Mouse (Mus musculus) Patski (cell line): ENCODE measurements around the gene Arhgdib. TPM values are rescaled to one million over a fixed set of nuclear protein-coding genes. Genes with fewer than 3 reads are reported as not detected.
"Not testable (repeated sequence)": the region's sequence is repeated elsewhere in the genome, so short reads cannot be mapped to it uniquely, and the experiment has no call there.

Experiments
- ATAC-seq: fragments of 100-300 bp; one replicate; pipeline ENCODE4 v1.8.0; 2021
- CTCF ChIA-PET: fragments of 350-600 bp; sonication (Branson Sonifier 250); formaldehyde crosslinking; loops from one replicate; lab custom pipeline; 2022; ENCODE audit warnings: inconsistent platforms; lab: Charles Lee
- POLR2A ChIA-PET: fragments of 350-600 bp; sonication (Branson Sonifier 250); formaldehyde crosslinking; loops from one replicate; lab custom pipeline; 2022; ENCODE audit warnings: antibody characterized with exemption, inconsistent platforms; lab: Charles Lee
- DNase-seq: peaks from one replicate; pipeline ENCODE4 v3.0.0-alpha.2; 2011; ENCODE audit warnings: low read depth, low spot score
- H3K27me3 ChIP-seq: fragments of 371-371 bp; one replicate; pipeline ENCODE4 v1.5.1; 2021
- CTCF ChIP-seq: fragments of 100-300 bp; IDR thresholded peaks from one replicate; pipeline ENCODE4 v1.5.1; 2021
- in situ Hi-C: fragments of 300-500 bp; cut with MboI; formaldehyde crosslinking; loops from 3 replicates; pipeline ENCODE4 v1.11.1; 2018; ENCODE audit warnings: low pct_unique_long_range_greater_than_20kb, mixed read lengths
- polyA plus RNA-seq: library from polyadenylated mRNA; unstranded; gene quantifications from one replicate; pipeline ENCODE4 v1.2.3, GENCODE M21; 2021

Arhgdib gene
- polyA plus RNA-seq, 1 experiment from 2014 or later = 11.6 TPM

DNA sequence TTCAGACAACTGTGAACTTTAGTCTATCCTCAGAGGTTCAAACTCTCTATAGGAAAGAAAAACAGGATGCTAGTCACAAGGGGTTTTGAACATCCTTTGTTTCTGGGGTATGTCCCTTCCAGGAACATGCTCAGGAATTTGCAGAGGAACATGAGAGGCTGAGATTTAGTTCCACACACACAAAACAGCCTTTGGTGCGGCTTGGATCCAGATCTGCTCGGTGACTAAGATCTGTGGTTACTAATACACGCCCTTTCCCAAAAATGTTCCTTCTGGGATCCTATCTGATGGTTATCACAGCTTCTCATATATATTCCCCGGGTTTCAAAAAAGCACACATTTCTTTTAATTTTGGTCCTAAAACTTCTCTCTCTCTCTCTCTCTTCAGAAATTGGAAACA, 43.9 kb downstream of the Arhgdib start:
- CTCF ChIA-PET = interaction anchor here (1.7 kb wide), 1 partner anchor 8 kb away, joined by 3 read pairs; no protein-coding TSS in a partner anchor
- ATAC-seq = no peak
- H3K27me3 ChIP-seq = no peaks in the 10 kb centered on the region
- DNase-seq = no peak
- in situ Hi-C loops = no loop called here
- no peak for TF ChIP-seq CTCF
- POLR2A ChIA-PET = no interaction called here

GRCm38 (mm10) chr6:136894532-136895339, 47.0 kb downstream of the Arhgdib start:
- DNase-seq (no peak), ATAC-seq (no peak)
- CTCF ChIA-PET = no interaction called here
- in situ Hi-C loops = no loop called here
- H3K27me3 ChIP-seq = no peaks in the 10 kb centered on the region
- POLR2A ChIA-PET = no interaction called here
- no peak for TF ChIP-seq CTCF

DNA sequence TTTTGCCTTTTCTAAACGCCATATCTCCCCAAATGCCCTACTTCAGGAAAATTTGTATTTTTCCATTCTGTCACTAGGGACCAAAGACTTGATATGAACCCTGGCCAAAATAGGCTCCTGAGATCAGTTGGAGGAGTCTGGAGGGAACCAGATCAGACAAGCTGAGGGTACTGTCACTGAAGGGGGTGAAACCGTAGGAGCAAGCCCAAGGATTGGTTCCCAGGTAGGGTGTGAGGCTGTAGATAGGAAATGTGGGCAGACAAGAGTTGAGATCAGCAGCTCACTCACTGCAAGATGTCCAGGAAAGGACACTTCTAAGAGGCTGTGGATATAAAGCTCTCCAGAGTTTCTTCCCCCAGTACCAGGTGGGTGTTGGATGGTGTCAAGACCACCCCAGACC, 49.7 kb downstream of the Arhgdib start:
- H3K27me3 ChIP-seq = no peaks in the 10 kb centered on the region
- no peak for TF ChIP-seq CTCF
- in situ Hi-C loops = no loop called here
- ChIA-PET POLR2A (interaction anchor here (0.7 kb wide), 1 partner anchor 546 kb away, joined by 3 read pairs; no protein-coding TSS in a partner anchor), CTCF (no interaction called here)
- ATAC-seq = no peak
- no peak for DNase-seq

GRCm38 (mm10) chr6:136889554-136889953, 52.1 kb downstream of the Arhgdib start:
- H3K27me3 ChIP-seq = no peaks in the 10 kb centered on the region
- DNase-seq = no peak
- ChIA-PET POLR2A (no interaction called here), CTCF (interaction anchor here (1.5 kb wide), 1 partner anchor 9 kb away, joined by 3 read pairs; no protein-coding TSS in a partner anchor)
- no peak for ATAC-seq
- no peak for TF ChIP-seq CTCF
- in situ Hi-C loops = no loop called here

GRCm38 (mm10) chr6:136889067-136889466, 52.6 kb downstream of the Arhgdib start:
- TF ChIP-seq CTCF = no peak
- H3K27me3 ChIP-seq = no peaks in the 10 kb centered on the region
- CTCF ChIA-PET = no interaction called here
- ATAC-seq = no peak
- no peak for DNase-seq
- in situ Hi-C loops = no loop called here
- POLR2A ChIA-PET = no interaction called here

- H3K27me3 ChIP-seq = no peaks in the 10 kb centered on the region
- ATAC-seq (no peak), DNase-seq (no peak)
- CTCF ChIA-PET = interaction anchor here (0.7 kb wide), 1 partner anchor 56 kb away, joined by 3 read pairs; no protein-coding TSS in a partner anchor
- POLR2A ChIA-PET = no interaction called here
- in situ Hi-C loops = no loop called here
- no peak for TF ChIP-seq CTCF
Measured at GRCm38 (mm10) chr6:136887854-136888253, 53.8 kb downstream of the Arhgdib start.

DNA sequence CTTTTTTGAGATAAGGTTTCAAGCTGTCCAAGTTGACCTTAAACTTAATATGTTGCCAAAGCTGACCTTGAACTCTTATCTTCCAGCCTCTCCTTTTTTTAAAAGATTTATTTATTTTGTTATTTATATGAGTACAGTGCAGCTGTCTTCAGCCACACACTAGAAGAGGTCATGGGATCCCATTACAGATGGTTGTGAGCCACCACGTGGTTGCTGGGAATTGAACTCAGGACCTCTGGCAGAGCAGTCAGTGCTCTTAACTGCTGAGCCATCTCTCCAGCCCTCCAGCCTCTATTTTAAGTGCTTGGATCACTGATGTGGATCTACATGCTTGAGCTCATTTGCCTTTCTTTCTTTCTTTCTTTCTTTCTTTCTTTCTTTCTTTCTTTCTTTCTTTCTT, 56.9 kb downstream of the Arhgdib start:
- DNase-seq, in situ Hi-C loops, H3K27me3 ChIP-seq, POLR2A ChIA-PET, ATAC-seq: not testable (repeated sequence)
- CTCF ChIA-PET = interaction anchor here (1.2 to 1.5 kb wide), 2 partner anchors 35 to 96 kb away, joined by 4 read pairs; no protein-coding TSS in a partner anchor

DNA sequence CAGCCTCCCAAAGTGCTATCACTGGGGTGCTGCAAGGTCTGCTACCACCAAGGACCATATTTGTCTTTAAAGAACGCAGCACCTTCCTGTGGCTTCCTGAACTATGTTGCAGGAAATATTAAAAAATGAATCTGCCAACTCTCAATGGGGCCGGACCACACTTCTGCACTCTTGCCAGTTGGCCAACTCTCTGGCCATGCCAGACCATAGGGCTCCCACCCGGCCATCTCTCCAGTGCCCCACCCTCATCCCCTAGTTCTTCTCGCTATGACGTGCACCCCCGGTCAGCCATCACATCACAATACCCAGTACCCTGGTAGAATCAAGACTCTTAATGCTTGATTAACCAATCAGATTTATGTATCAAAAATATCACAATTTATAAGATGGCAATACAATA, 57.7 kb downstream of the Arhgdib start:
- POLR2A ChIA-PET = no interaction called here
- no peak for DNase-seq
- TF ChIP-seq CTCF = no peak
- in situ Hi-C loops = no loop called here
- H3K27me3 ChIP-seq = no peaks in the 10 kb centered on the region
- CTCF ChIA-PET = interaction anchor here (1.2 to 1.5 kb wide), 2 partner anchors 36 to 96 kb away, joined by 4 read pairs; no protein-coding TSS in a partner anchor
- ATAC-seq = no peak

- no peaks in the 10 kb centered on the region for H3K27me3 ChIP-seq
- TF ChIP-seq CTCF = no peak
- no peak for DNase-seq
- ChIA-PET POLR2A (no interaction called here), CTCF (interaction anchor here (1.2 kb wide), 1 partner anchor 20 kb away, joined by 3 read pairs; no protein-coding TSS in a partner anchor)
- ATAC-seq = no peak
- in situ Hi-C loops = no loop called here
Measured at GRCm38 (mm10) chr6:136883431-136883915, 58.2 kb downstream of the Arhgdib start.

DNA sequence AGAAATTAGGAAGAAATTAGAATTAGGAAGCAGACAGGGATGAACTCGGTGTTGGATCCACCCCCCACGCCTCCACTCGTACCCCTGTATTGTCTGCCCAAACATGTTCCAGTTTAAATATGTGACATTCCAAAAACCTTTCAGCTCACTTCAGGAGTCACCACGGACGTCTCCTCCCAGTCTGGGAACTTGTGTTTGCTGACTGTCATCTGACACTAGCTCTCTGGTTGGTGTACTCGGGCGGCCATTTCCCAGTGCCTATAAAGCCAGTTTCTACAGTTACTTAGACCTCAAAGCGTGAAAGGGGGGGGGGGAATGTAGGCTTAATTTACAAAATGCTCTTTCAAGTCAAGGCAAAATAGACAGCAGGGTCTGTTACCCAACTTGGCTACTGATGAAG, 60.0 kb downstream of the Arhgdib start:
- no peaks in the 10 kb centered on the region for H3K27me3 ChIP-seq
- ATAC-seq = no peak
- in situ Hi-C loops = no loop called here
- CTCF ChIA-PET = interaction anchor here (0.8 to 1.2 kb wide), 2 partner anchors 40 to 87 kb away, joined by 3 read pairs; no protein-coding TSS in a partner anchor
- TF ChIP-seq CTCF = no peak
- POLR2A ChIA-PET = no interaction called here
- no peak for DNase-seq

GRCm38 (mm10) chr6:136875670-136876069, 66.0 kb downstream of the Arhgdib start, which contains the start of gene Mgp:
Mgp (minus strand) TSS chr6:136875823.
- no peak for DNase-seq
- no peak for TF ChIP-seq CTCF
- POLR2A ChIA-PET = no interaction called here
- no peak for ATAC-seq
- in situ Hi-C loops = loop anchor here (5.0 kb wide), 1 partner anchor 42 kb away; no protein-coding TSS in a partner anchor
- H3K27me3 ChIP-seq = no peaks in the 10 kb centered on the region
- CTCF ChIA-PET = interaction anchor here (1.2 to 2.2 kb wide), 2 partner anchors 8 to 11 kb away, joined by 6 read pairs; no protein-coding TSS in a partner anchor
